Mouse (Mus musculus) lung, adult 2 months (tissue): ENCODE data around the gene Nek2.

ENCODE experiments used
- CTCF ChIP-seq: fragments of 200-500 bp; IDR thresholded peaks from 2 replicates; pipeline ENCODE4 v1.5.1; 2011; ENCODE audit warnings: mild to moderate bottlenecking, low read length, control low read depth; ENCODE audit not compliant: insufficient read depth
- POLR2A ChIP-seq: fragments of 200-500 bp; IDR thresholded peaks from 2 replicates; pipeline ENCODE4 v1.6.1; 2011; ENCODE audit warnings: low read depth, mild to moderate bottlenecking, control low read depth, low read length, borderline replicate concordance; ENCODE audit errors: extremely low read depth

DNA sequence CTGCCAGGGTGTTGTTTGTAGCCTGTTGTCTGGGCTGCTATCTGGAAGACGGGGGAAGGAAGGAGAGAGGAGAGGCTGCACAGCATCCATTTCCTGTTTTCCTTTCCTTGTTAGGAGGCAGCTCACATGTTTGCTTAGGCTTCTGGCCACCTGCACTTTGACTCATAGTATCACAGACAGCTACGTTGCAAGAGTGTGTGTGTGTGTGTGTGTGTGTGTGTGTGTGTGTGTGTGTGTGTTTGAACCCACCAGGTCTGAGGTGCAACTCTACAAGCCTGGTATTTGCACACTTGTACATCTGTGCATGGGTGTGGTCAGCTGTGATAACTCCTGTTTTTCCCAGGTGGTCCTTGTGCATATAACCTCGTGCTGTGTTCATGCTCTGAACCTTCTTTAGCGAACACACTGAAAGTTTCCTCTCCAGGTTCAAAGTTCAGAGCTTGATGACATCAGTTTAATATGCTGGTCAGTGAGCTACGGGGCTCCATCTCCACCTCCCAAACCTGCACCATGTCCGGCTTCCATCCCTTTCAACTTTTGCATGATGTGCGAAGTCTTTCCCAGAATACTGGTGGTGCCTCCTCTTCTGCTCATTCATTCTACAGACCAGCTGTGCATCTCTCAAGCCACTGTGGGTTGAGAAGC, 27.2 kb upstream of the Nek2 start:
- TF ChIP-seq POLR2A (no peak), CTCF (no peak)
